Mouse (Mus musculus) brain, embryonic 14.5 days (tissue): ENCODE results near the gene Gpr156.

Source experiments
- CTCF ChIP-seq: fragments of 200-500 bp; IDR thresholded peaks from 2 replicates; pipeline ENCODE4 v1.5.1; 2012; ENCODE audit warnings: inconsistent platforms, mild to moderate bottlenecking, moderate library complexity, borderline replicate concordance; ENCODE audit not compliant: insufficient read depth, insufficient read length; ENCODE audit errors: extremely low read depth
- POLR2A ChIP-seq: fragments of 200-500 bp; IDR thresholded peaks from 2 replicates; pipeline ENCODE4 v1.6.1; 2012; ENCODE audit warnings: mild to moderate bottlenecking, inconsistent platforms, borderline replicate concordance; ENCODE audit not compliant: poor library complexity, insufficient read depth, insufficient read length, severe bottlenecking; ENCODE audit errors: extremely low read depth

- TF ChIP-seq CTCF = no peak
- no peak for TF ChIP-seq POLR2A
Measured at GRCm38 (mm10) chr16:37893942-37894341, 22.4 kb upstream of the Gpr156 start.
